Mouse (Mus musculus): ENCODE measurements around the gene Lrrc9. TPM values are rescaled to one million over a fixed set of nuclear protein-coding genes. Genes with fewer than 3 reads are reported as not detected.
A peak's percentile ranks its signal among the peaks of the same experiment; 100 is the strongest.

Gene Lrrc9
- total RNA-seq, 2 experiments from 2014 or later, result 0.23 TPM; not detected in 1

GRCm38 (mm10) chr12:72467269-72467668 lies 25.6 kb downstream of the Lrrc9 start:
- no peak for DNase-seq
- intact Hi-C loops (cut with DNase I), result no loop called here

- intact Hi-C loops (cut with DNase I), result no loop called here
- no peak for DNase-seq
Observed at GRCm38 (mm10) chr12:72467789-72468188, 26.1 kb downstream of the Lrrc9 start.

- DNase-seq, result no peak
- intact Hi-C loops (cut with DNase I), result no loop called here
Observed at GRCm38 (mm10) chr12:72476773-72477450, 35.2 kb downstream of the Lrrc9 start.

- no peak for DNase-seq
- intact Hi-C loops (cut with DNase I), result no loop called here
Observed at GRCm38 (mm10) chr12:72482226-72482625, 40.6 kb downstream of the Lrrc9 start.

- no peak for DNase-seq
- intact Hi-C loops (cut with DNase I), result no loop called here
Observed at GRCm38 (mm10) chr12:72484872-72485271, 43.2 kb downstream of the Lrrc9 start.

- no peak for DNase-seq
- intact Hi-C loops (cut with DNase I), result no loop called here
Observed at GRCm38 (mm10) chr12:72487498-72487897, 45.8 kb downstream of the Lrrc9 start.

- no peak for DNase-seq
- intact Hi-C loops (cut with DNase I), result no loop called here
Observed at GRCm38 (mm10) chr12:72489995-72490394, 48.3 kb downstream of the Lrrc9 start.

GRCm38 (mm10) chr12:72491063-72491719 lies 49.5 kb downstream of the Lrrc9 start:
- intact Hi-C loops (cut with DNase I), result no loop called here

GRCm38 (mm10) chr12:72496866-72497600 lies 55.4 kb downstream of the Lrrc9 start:
- intact Hi-C loops (cut with DNase I), result no loop called here
- no peak for DNase-seq

More at GRCm38 (mm10) chr12:72491063-72491719, 49.5 kb downstream of the Lrrc9 start:
- DNase-seq, result no peak

- no peak for DNase-seq
- intact Hi-C loops (cut with DNase I), result loop anchor here (10.0 kb wide), 1 partner anchor 145 kb away; no protein-coding TSS in a partner anchor
Observed at GRCm38 (mm10) chr12:72509606-72510005, 67.9 kb downstream of the Lrrc9 start.

GRCm38 (mm10) chr12:72515446-72515845 lies 73.8 kb downstream of the Lrrc9 start:
- no peak for DNase-seq

GRCm38 (mm10) chr12:72518114-72518728 lies 76.6 kb downstream of the Lrrc9 start:
- intact Hi-C loops (cut with DNase I), result loop anchor here (10.0 kb wide), 1 partner anchor 137 kb away; no protein-coding TSS in a partner anchor
- DNase-seq, result no peak

More at GRCm38 (mm10) chr12:72515446-72515845, 73.8 kb downstream of the Lrrc9 start:
- intact Hi-C loops (cut with DNase I), result loop anchor here (10.0 kb wide), 1 partner anchor 139 kb away; no protein-coding TSS in a partner anchor

GRCm38 (mm10) chr12:72519352-72519751 lies 77.7 kb downstream of the Lrrc9 start:
- intact Hi-C loops (cut with DNase I), result loop anchor here (10.0 kb wide), 1 partner anchor 135 kb away; no protein-coding TSS in a partner anchor
- DNase-seq, result no peak

- DNase-seq, result no peak
- intact Hi-C loops (cut with DNase I), result loop anchor here (10.0 kb wide), 1 partner anchor 135 kb away; no protein-coding TSS in a partner anchor
Observed at GRCm38 (mm10) chr12:72519855-72520254, 78.2 kb downstream of the Lrrc9 start.

GRCm38 (mm10) chr12:72520645-72521044 lies 79.0 kb downstream of the Lrrc9 start:
- peak; percentile 25 to 49 for DNase-seq
- intact Hi-C loops (cut with DNase I), result no loop called here

- intact Hi-C loops (cut with DNase I), result no loop called here
- no peak for DNase-seq
Observed at GRCm38 (mm10) chr12:72525588-72525987, 83.9 kb downstream of the Lrrc9 start.

GRCm38 (mm10) chr12:72532303-72532702 lies 90.6 kb downstream of the Lrrc9 start:
- intact Hi-C loops (cut with DNase I), result loop anchor here (5.0 to 10.0 kb wide), 2 partner anchors 70 to 162 kb away; no protein-coding TSS in a partner anchor
- DNase-seq, result no peak

- DNase-seq, result no peak
- intact Hi-C loops (cut with DNase I), result loop anchor here (5.0 to 10.0 kb wide), 2 partner anchors 72 to 161 kb away; no protein-coding TSS in a partner anchor
Observed at GRCm38 (mm10) chr12:72533986-72534385, 92.3 kb downstream of the Lrrc9 start.

- intact Hi-C loops (cut with DNase I), result loop anchor here (5.0 to 10.0 kb wide), 2 partner anchors 117 to 159 kb away; no protein-coding TSS in a partner anchor
- DNase-seq, result no peak
Observed at GRCm38 (mm10) chr12:72535599-72535998, 93.9 kb downstream of the Lrrc9 start.

GRCm38 (mm10) chr12:72536021-72536597 lies 94.4 kb downstream of the Lrrc9 start, which contains the start of gene Pcnx4:
Pcnx4 (plus strand) TSS chr12:72536383.
- peak; percentile 96 to 98 for DNase-seq
- intact Hi-C loops (cut with DNase I), result loop anchor here (5.0 to 10.0 kb wide), 2 partner anchors 116 to 159 kb away; no protein-coding TSS in a partner anchor

Data from gastrocnemius, postnatal 36 days (tissue).